Mouse (Mus musculus) spleen, adult 10 weeks (tissue): Measurements from ENCODE around the gene Rbm38. TPM values are rescaled to one million over a fixed set of nuclear protein-coding genes. Genes with fewer than 3 reads are reported as not detected.

Source experiments
- polyA plus RNA-seq: library from polyadenylated mRNA; stranded (reverse); fragments of 350-450 nt; fragmentation: Illumina TruSeq; extraction: RNeasy Lipid Tissue Mini Kit (QIAGEN cat#74804); gene quantifications from one replicate; pipeline ENCODE4 v1.2.3, GENCODE M21; 2015; ENCODE audit warnings: low replicate concordance; ENCODE audit not compliant: insufficient read depth

The Rbm38 gene
- 19.0 TPM for polyA plus RNA-seq

DNA sequence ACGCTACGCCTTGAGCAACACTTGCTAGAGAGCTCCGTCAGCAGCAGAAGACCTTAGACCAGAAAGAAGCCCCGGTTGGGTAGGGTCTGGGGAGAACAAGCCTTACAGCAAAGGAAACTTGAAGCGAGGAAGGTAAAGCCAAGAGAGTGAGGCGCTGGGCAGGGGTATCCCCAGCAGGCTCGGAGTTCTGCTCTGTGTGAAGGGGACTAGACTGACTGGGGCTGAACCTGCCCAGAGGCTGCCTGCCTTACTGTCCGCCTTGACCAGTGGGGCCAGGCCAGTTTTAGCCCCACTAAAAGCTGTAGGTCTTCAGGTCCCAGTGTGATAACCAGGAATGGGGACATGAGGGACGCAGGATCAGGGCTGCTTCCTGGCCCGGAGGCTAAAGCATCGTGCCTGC, at the start of gene Rbm38:
Gene Rbm38, plus strand, starts transcription at position 69 of the 400 bp plus-strand sequence.

DNA sequence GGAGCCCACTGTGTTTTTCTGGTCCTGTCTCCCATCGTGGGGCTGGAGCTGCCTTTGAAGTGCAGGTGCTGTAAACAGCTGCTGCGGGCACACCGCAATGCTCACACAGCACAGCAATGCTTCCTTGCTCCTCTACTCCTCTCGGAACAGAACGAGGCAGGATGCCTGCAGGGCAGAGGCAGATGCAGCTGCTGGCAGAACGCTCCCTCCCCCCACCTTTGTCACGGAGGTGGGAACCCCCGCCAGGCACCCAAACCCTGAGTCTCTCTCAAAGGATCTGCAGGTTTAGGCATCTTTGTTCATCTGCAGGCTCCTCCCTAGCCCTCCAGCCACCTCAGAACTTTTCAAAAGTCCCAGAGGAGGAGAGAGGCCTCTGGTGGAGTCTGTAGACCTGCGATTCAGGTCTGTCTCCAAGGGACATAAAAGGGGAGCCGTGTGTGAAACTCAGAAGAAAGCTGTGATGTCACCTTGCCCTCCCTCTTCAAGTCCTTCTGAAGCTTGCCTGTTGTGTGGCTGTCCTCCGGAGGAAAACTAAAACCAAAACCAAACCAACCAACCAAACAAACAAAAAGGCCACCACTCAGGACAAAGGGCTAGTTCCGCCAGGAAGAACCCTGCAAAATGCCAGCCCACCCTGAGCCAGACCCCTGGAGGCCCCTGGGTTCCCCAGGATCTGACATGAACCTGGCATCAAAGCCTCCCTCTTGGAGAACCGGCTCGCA, 42.7 kb upstream of the Rbm38 start, which contains the start of gene Spo11:
Gene Spo11, plus strand, starts transcription at position 292 of the 722 bp plus-strand sequence.

DNA sequence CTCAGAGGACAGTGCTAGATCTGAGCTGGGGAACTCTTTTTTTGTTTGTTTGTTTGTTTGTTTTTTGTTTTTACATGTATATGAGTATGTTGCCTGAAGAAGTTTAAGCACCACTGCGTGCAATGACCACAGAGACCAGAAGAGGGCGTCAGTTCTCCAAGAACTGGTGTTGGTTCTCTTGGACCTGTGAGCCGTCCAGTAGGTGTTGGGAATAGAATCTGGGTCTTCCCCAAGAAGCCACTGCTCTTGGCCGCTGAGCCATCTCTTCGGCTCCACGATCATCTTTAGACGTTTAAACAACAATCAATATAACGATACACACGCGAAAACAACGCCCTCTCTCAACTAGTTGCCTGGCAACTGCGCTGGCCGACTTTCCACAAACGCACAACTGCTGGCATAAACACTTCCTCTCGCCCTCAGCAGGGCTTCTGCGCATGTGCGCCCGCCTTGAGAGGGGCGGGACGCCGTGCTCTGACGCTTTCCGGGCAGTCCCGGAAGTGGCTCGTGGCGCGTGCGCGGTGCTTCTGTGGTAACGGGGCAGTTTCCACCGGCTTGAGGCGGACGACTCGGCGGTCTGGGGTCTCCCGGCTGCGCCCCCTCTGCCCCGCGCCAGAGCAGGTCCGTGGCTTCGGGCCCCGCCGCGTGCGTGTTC, 20.5 kb upstream of the Rbm38 start, which contains the start of gene Rae1:
Gene Rae1, plus strand, starts transcription at position 488 of the 655 bp plus-strand sequence.

Other genes starting within 250 kb of the Rbm38 start
- gene Bmp7, start 80.2 kb upstream of the Rbm38 start, polyA plus RNA-seq = 0.23 TPM
- 2.9 TPM for gene Spo11, start 42.8 kb upstream of the Rbm38 start, polyA plus RNA-seq
- gene Rae1, start 20.4 kb upstream of the Rbm38 start, polyA plus RNA-seq = 80.4 TPM
- gene Ctcfl, start 99.0 kb downstream of the Rbm38 start, polyA plus RNA-seq = not detected
- 0.68 TPM for gene Pck1, start 132.6 kb downstream of the Rbm38 start, polyA plus RNA-seq
- 43.6 TPM for gene Zbp1, start 198.4 kb downstream of the Rbm38 start, polyA plus RNA-seq